Mouse (Mus musculus) small intestine, adult 2 months (tissue): ENCODE data around the gene Rdh19.
"Not testable (repeated sequence)": the region's sequence is repeated elsewhere in the genome, so short reads cannot be mapped to it uniquely, and the experiment has no call there.

Experiments
- CTCF ChIP-seq: fragments of 200-500 bp; IDR thresholded peaks from 2 replicates; pipeline ENCODE4 v1.5.1; 2012; ENCODE audit warnings: low read depth, mild to moderate bottlenecking, control low read depth, inconsistent platforms, low read length, moderate library complexity, mixed read lengths; ENCODE audit not compliant: insufficient replicate concordance, insufficient read length; ENCODE audit errors: extremely low read depth
- POLR2A ChIP-seq: fragments of 200-500 bp; IDR thresholded peaks from 2 replicates; pipeline ENCODE4 v1.6.1; 2012; ENCODE audit warnings: low read depth, mild to moderate bottlenecking, control low read depth, inconsistent platforms, low read length, moderate library complexity

GRCm38 (mm10) chr10:127893163-127894022, 43.7 kb downstream of the Rdh19 start:
- not testable (repeated sequence) for TF ChIP-seq POLR2A, CTCF
